Mouse (Mus musculus) CH12.LX (cell line): Measurements from ENCODE around the gene Tlnrd1. TPM values are rescaled to one million over a fixed set of nuclear protein-coding genes. Genes with fewer than 3 reads are reported as not detected.

ENCODE experiments used
- DNase-seq: peaks from one replicate; pipeline ENCODE4 v3.0.0-alpha.2; 2013; ENCODE audit errors: extremely low read depth
- H3K27ac ChIP-seq: 2 replicates; pipeline ENCODE4 v1.5.1; 2012; ENCODE audit warnings: low read depth, mild to moderate bottlenecking, control low read depth, moderate library complexity; ENCODE audit not compliant: insufficient read depth
- H3K27me3 ChIP-seq: replicated peaks from 2 replicates; pipeline ENCODE3; 2012; ENCODE audit warnings: inconsistent platforms
- H3K36me3 ChIP-seq, 2 experiments: replicated peaks in 1 of 2; 2 replicates each; pipeline versions ENCODE3 to v1.6.1; 2012; ENCODE audit warnings: inconsistent platforms in 1 of 2, low read length in 1 of 2, mild to moderate bottlenecking in 1 of 2, mixed read lengths in 1 of 2, moderate library complexity in 1 of 2; ENCODE audit not compliant: control insufficient read depth in 1 of 2, insufficient read depth in 1 of 2
- H3K4me1 ChIP-seq, 2 experiments: 2 replicates each; pipeline ENCODE4 v1.6.1; 2012; ENCODE audit warnings: inconsistent platforms in 1 of 2, moderate library complexity in 1 of 2; ENCODE audit not compliant: insufficient read depth in 2 of 2, control insufficient read depth in 1 of 2
- H3K4me2 ChIP-seq: 2 replicates; pipeline ENCODE4 v1.6.1; 2012; ENCODE audit warnings: low read depth, mild to moderate bottlenecking, control low read depth; ENCODE audit not compliant: poor library complexity, insufficient read depth, severe bottlenecking
- H3K4me3 ChIP-seq, 3 experiments: fragments of 150-350 bp in 1 of 3; sonication (generic) in 1 of 3; replicated peaks in 1 of 3; 2 replicates each; pipeline versions ENCODE3 to v1.5.1; 2011 to 2012; ENCODE audit warnings: low read depth in 2 of 3, low read length in 2 of 3, mild to moderate bottlenecking in 2 of 3, moderate library complexity in 2 of 3, control low read depth in 1 of 3, improper control_type of control experiment in 1 of 3, inconsistent platforms in 1 of 3, mixed read lengths in 1 of 3; ENCODE audit not compliant: poor library complexity in 1 of 3
- H3K79me2 ChIP-seq: replicated peaks from 2 replicates; pipeline ENCODE4 v1.6.1; 2012; ENCODE audit warnings: mild to moderate bottlenecking, moderate library complexity; ENCODE audit not compliant: control insufficient read depth, poor library complexity, insufficient read depth, severe bottlenecking; ENCODE audit errors: extremely low read depth
- H3K9ac ChIP-seq: 2 replicates; pipeline ENCODE4 v1.6.1; 2012; ENCODE audit warnings: low read depth, mild to moderate bottlenecking, control low read depth, moderate library complexity; ENCODE audit not compliant: insufficient read depth
- H3K9me3 ChIP-seq: replicated peaks from 2 replicates; pipeline ENCODE3; 2012; ENCODE audit warnings: low read length, inconsistent platforms, mixed read lengths
- BHLHE40 ChIP-seq: IDR thresholded peaks from 2 replicates; pipeline ENCODE4 v1.6.1; 2011; ENCODE audit warnings: mild to moderate bottlenecking, low read depth, low read length, improper control_type of control experiment
- CHD2 ChIP-seq: IDR thresholded peaks from 2 replicates; pipeline ENCODE4 v1.6.1; 2011; ENCODE audit warnings: low read length, improper control_type of control experiment
- CTCF ChIP-seq, 2 experiments: IDR thresholded peaks in 1 of 2; conservative IDR thresholded peaks in 1 of 2; 2 replicates each; pipeline ENCODE4 v1.5.1; 2011 to 2012; ENCODE audit warnings: low read depth in 2 of 2, low read length in 2 of 2, improper control_type of control experiment in 1 of 2, inconsistent platforms in 1 of 2, mild to moderate bottlenecking in 1 of 2, moderate library complexity in 1 of 2
- E2F4 ChIP-seq: IDR thresholded peaks from 2 replicates; pipeline ENCODE4 v1.6.1; 2011; ENCODE audit warnings: low read depth, low read length, improper control_type of control experiment; ENCODE audit not compliant: insufficient replicate concordance
- EP300 ChIP-seq: IDR thresholded peaks from 2 replicates; pipeline ENCODE4 v1.6.1; 2011; ENCODE audit warnings: low read length, improper control_type of control experiment
- HCFC1 ChIP-seq: IDR thresholded peaks from 2 replicates; pipeline ENCODE4 v1.6.1; 2012; ENCODE audit warnings: low read depth, mild to moderate bottlenecking, inconsistent platforms, low read length, improper control_type of control experiment
- JUN ChIP-seq: IDR thresholded peaks from 2 replicates; pipeline ENCODE4 v1.6.1; 2011; ENCODE audit warnings: low read depth, mild to moderate bottlenecking, low read length, improper control_type of control experiment, moderate library complexity; ENCODE audit not compliant: insufficient read depth
- JUND ChIP-seq: conservative IDR thresholded peaks from 2 replicates; pipeline ENCODE4 v1.6.1; 2011; ENCODE audit warnings: low read depth, low read length, improper control_type of control experiment
- MAFK ChIP-seq: IDR thresholded peaks from 2 replicates; pipeline ENCODE4 v1.6.1; 2011; ENCODE audit warnings: low read length, improper control_type of control experiment; ENCODE audit not compliant: insufficient replicate concordance
- MAX ChIP-seq: IDR thresholded peaks from 2 replicates; pipeline ENCODE4 v1.6.1; 2011; ENCODE audit warnings: low read length, improper control_type of control experiment
- MEF2A ChIP-seq: IDR thresholded peaks from 2 replicates; pipeline ENCODE4 v1.6.1; 2014; ENCODE audit warnings: low read depth, mild to moderate bottlenecking, inconsistent platforms, low read length, improper control_type of control experiment, borderline replicate concordance
- MXI1 ChIP-seq: IDR thresholded peaks from 2 replicates; pipeline ENCODE4 v1.6.1; 2011; ENCODE audit warnings: mild to moderate bottlenecking, low read depth, low read length, improper control_type of control experiment
- NELFE ChIP-seq: IDR thresholded peaks from 2 replicates; pipeline ENCODE4 v1.6.1; 2011; ENCODE audit warnings: low read depth, low read length, improper control_type of control experiment
- NRF1 ChIP-seq: IDR thresholded peaks from 2 replicates; pipeline ENCODE4 v1.6.1; 2014; ENCODE audit warnings: low read depth, mild to moderate bottlenecking, inconsistent platforms, low read length, improper control_type of control experiment, moderate library complexity
- POLR2A ChIP-seq: IDR thresholded peaks from 2 replicates; pipeline ENCODE4 v1.6.1; 2011; ENCODE audit warnings: low read depth, mild to moderate bottlenecking, improper control_type of control experiment, low read length
- POLR2AphosphoS2 ChIP-seq: IDR thresholded peaks from 2 replicates; pipeline ENCODE4 v1.6.1; 2011; ENCODE audit warnings: low read depth, low read length, improper control_type of control experiment
- RAD21 ChIP-seq: IDR thresholded peaks from 2 replicates; pipeline ENCODE4 v1.6.1; 2011; ENCODE audit warnings: low read depth, mild to moderate bottlenecking, low read length, improper control_type of control experiment, moderate library complexity
- SIN3A ChIP-seq: IDR thresholded peaks from 2 replicates; pipeline ENCODE4 v1.6.1; 2012; ENCODE audit warnings: low read length, improper control_type of control experiment, inconsistent platforms
- SMC3 ChIP-seq: IDR thresholded peaks from 2 replicates; pipeline ENCODE4 v1.6.1; 2011; ENCODE audit warnings: low read depth, low read length, improper control_type of control experiment
- TBP ChIP-seq: conservative IDR thresholded peaks from 2 replicates; pipeline ENCODE4 v1.6.1; 2011; ENCODE audit warnings: low read depth, low read length, improper control_type of control experiment
- TCF12 ChIP-seq: IDR thresholded peaks from 2 replicates; pipeline ENCODE4 v1.6.1; 2014; ENCODE audit warnings: low read depth, mild to moderate bottlenecking, inconsistent platforms, low read length, improper control_type of control experiment
- UBTF ChIP-seq: IDR thresholded peaks from 2 replicates; pipeline ENCODE4 v1.6.1; 2012; ENCODE audit warnings: low read depth, mild to moderate bottlenecking, inconsistent platforms, low read length, improper control_type of control experiment, moderate library complexity
- USF1 ChIP-seq: IDR thresholded peaks from 2 replicates; pipeline ENCODE4 v1.6.1; 2014; ENCODE audit warnings: low read depth, mild to moderate bottlenecking, inconsistent platforms, low read length, improper control_type of control experiment
- ZC3H11A ChIP-seq: IDR thresholded peaks from 2 replicates; pipeline ENCODE4 v1.6.1; 2012; ENCODE audit warnings: low read depth, mild to moderate bottlenecking, inconsistent platforms, low read length, improper control_type of control experiment
- ZKSCAN1 ChIP-seq: IDR thresholded peaks from 2 replicates; pipeline ENCODE4 v1.6.1; 2012; ENCODE audit warnings: low read depth, inconsistent platforms, low read length, improper control_type of control experiment, borderline replicate concordance
- ZMIZ1 ChIP-seq: IDR thresholded peaks from 2 replicates; pipeline ENCODE4 v1.6.1; 2012; ENCODE audit warnings: low read depth, mild to moderate bottlenecking, inconsistent platforms, low read length, improper control_type of control experiment
- ZNF384 ChIP-seq: IDR thresholded peaks from 2 replicates; pipeline ENCODE4 v1.6.1; 2012; ENCODE audit warnings: low read depth, low read length, improper control_type of control experiment, inconsistent platforms
- dilution Hi-C: fragments of 300-500 bp; cut with MboI; formaldehyde crosslinking; loops from 2 replicates; pipeline ENCODE4 v1.14.3; 2020; ENCODE audit warnings: low sequenced_read_pairs; ENCODE audit not compliant: extremely low pct_unique_long_range_greater_than_20kb, extremely low pct_ligation_motif_present
- in situ Hi-C: fragments of 300-500 bp; cut with MboI; formaldehyde crosslinking; loops from 3 replicates; pipeline ENCODE4 v1.14.3; 2019; ENCODE audit warnings: low sequenced_read_pairs, low pct_ligation_motif_present, low pct_unique_long_range_greater_than_20kb, mixed read lengths
- polyA plus RNA-seq: library from polyadenylated mRNA; unstranded; fragments of >175 nt; gene quantifications from 2 replicates; pipeline ENCODE4 v1.2.1, GENCODE M21; 2012; ENCODE audit warnings: low read depth; ENCODE audit not compliant: insufficient read length
- total RNA-seq, 2 experiments: library from RNA; depleted of rRNA; stranded (reverse); fragments of 300-350 nt in 1 of 2; fragments of >200 nt in 1 of 2; gene quantifications; 2 replicates each; pipeline ENCODE4 v1.2.3; 2012 to 2014

The Tlnrd1 gene
- total and polyA plus RNA-seq, 3 experiments, result 5.5 to 15.6 (median 10.6) TPM

DNA sequence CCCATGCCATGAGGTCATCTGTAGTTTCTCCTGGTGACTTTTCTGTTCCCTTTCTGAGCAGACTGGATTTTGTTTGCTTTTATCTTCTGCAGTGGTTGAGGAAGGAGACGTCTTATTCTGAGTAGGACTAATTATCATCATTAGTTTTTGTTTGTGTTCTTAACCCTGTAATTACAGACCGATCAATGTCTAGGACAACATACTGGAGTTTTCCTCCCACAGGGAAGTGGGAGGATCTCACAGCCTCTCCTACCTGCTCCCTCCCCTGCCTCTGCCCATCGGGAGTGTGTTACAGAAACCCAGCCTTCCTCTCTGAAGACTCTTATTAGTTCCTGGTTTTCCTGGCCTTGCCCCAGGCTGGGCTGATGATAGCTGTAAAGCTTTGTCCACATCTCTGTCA lies 37.5 kb upstream of the Tlnrd1 start:
- Histone ChIP-seq H3K4me3 (no peak overlapping the region), H3K27me3 (peaks cover 2% of the 10 kb centered on the region), H3K79me2 (no peaks in the 10 kb centered on the region), H3K9me3 (no peaks in the 10 kb centered on the region), H3K4me2 (no peak overlapping the region), H3K27ac (no peak overlapping the region), H3K4me1 (no peaks in the 10 kb centered on the region), H3K36me3 (no peaks in the 10 kb centered on the region), H3K9ac (no peak overlapping the region)
- no peak for TF ChIP-seq RAD21
- TF ChIP-seq POLR2A, result no peak
- TF ChIP-seq NELFE, result no peak
- no peak for TF ChIP-seq E2F4
- no peak for TF ChIP-seq ZKSCAN1
- TF ChIP-seq ZMIZ1, result no peak
- no peak for TF ChIP-seq JUN
- no peak for TF ChIP-seq SMC3
- TF ChIP-seq JUND, result no peak
- TF ChIP-seq NRF1, result no peak
- no peak for TF ChIP-seq MXI1
- no peak for TF ChIP-seq UBTF
- TF ChIP-seq TBP, result no peak
- no peak for TF ChIP-seq MEF2A
- dilution Hi-C loops (no loop called here), in situ Hi-C loops (no loop called here)
- DNase-seq, result no peak

DNA sequence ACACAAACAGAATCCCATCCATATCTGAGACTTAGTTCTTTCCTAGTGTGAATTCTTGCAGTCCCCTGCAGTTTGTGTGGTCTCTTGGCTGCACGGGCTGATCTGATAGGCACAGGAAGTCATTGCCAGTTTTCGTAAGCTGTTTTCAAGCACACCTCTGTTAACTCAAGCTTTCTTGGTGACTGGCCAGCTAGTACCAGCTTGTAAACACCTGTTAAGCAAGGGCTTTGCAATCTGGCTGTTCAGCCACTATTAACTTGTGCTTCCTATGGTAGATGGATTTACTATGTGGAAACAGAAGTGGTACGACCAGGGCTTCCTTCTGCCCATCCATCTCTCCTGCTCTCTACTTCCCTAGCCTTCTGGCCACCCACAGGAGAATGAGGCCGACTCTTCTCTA lies 36.1 kb upstream of the Tlnrd1 start:
- Histone ChIP-seq H3K27me3 (peaks cover 2% of the 10 kb centered on the region), H3K27ac (no peak overlapping the region), H3K9ac (no peak overlapping the region), H3K9me3 (no peaks in the 10 kb centered on the region), H3K79me2 (no peaks in the 10 kb centered on the region), H3K4me2 (no peak overlapping the region), H3K4me3 (no peak overlapping the region), H3K4me1 (no peaks in the 10 kb centered on the region), H3K36me3 (no peaks in the 10 kb centered on the region)
- dilution Hi-C loops, result no loop called here
- no peak for DNase-seq
- no peak for TF ChIP-seq USF1
- no peak for TF ChIP-seq TCF12
- no peak for TF ChIP-seq CTCF (conservative IDR thresholded peaks at IDR 0.05 in 1 of 2, IDR thresholded peaks at IDR 0.05 in 1 of 2; ENCODE audit: low read depth in 2 of 2, low read length in 2 of 2)
- no peak for TF ChIP-seq POLR2AphosphoS2
- no peak for TF ChIP-seq JUND
- no peak for TF ChIP-seq JUN
- TF ChIP-seq ZNF384, result no peak
- no peak for TF ChIP-seq ZMIZ1
- TF ChIP-seq HCFC1, result no peak
- no peak for TF ChIP-seq RAD21
- no peak for TF ChIP-seq SIN3A
- no peak for TF ChIP-seq BHLHE40
- TF ChIP-seq EP300, result no peak
- TF ChIP-seq ZKSCAN1, result no peak
- TF ChIP-seq CHD2, result no peak
- TF ChIP-seq MAFK, result no peak
- no peak for TF ChIP-seq ZC3H11A
- TF ChIP-seq MAX, result no peak
- in situ Hi-C loops, result no loop called here
